Mouse (Mus musculus): ENCODE results near the gene Rab3ip. TPM values are rescaled to one million over a fixed set of nuclear protein-coding genes. Genes with fewer than 3 reads are reported as not detected.

Rab3ip gene
- polyA plus RNA-seq, 1 experiment from 2014 or later: 9.8 TPM

DNA sequence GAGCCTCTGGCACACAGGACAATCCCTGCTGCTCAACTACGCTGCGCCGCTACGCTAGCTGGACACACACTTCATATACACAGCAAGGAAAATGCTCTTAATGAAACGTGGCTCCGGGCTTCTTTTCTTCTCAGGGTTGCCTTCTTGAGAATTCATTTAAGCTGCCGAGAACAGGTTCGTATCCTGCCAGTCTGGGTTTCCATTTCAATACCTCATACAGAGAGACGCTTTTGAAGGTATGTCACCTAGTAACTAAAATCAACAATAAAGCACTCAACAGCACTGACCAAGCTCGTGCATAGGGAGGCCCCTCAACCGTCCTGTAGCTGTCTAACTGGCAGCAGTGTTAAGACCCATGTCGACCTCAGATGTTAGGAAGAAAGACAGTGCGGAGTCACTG is 18.2 kb downstream of the Rab3ip start:
- no peak for ATAC-seq (ENCODE audit: low read depth)

GRCm38 (mm10) chr10:116931497-116932179 is 18.9 kb downstream of the Rab3ip start:
- WGBS (ENCODE audit: insufficient replicate concordance): 75% methylated on average over 15 of the region's 15 CpGs
- Histone ChIP-seq H3K9me3 (replicated peaks) (no peaks in the 10 kb centered on the region), H3K36me3 (peaks cover 11% of the 10 kb centered on the region), H3K4me3 (replicated peaks) (no peak overlapping the region), H3K27ac (no peak overlapping the region), H3K4me2 (no peak overlapping the region), H3K27me3 (no peaks in the 10 kb centered on the region), H3K4me1 (replicated peaks) (peaks cover 4% of the 10 kb centered on the region; the same call in 1 of the 2 replicates), H3K9ac (no peak overlapping the region)
- DNase-seq (no peak), ATAC-seq (ENCODE audit: low read depth) (no peak)

More for the DNA sequence above, 18.2 kb downstream of the Rab3ip start:
- WGBS (ENCODE audit: insufficient replicate concordance): 82% methylated on average over 13 of the region's 13 CpGs
- Histone ChIP-seq H3K9ac (no peak overlapping the region), H3K36me3 (peaks cover 19% of the 10 kb centered on the region), H3K9me3 (replicated peaks) (no peaks in the 10 kb centered on the region), H3K4me3 (replicated peaks) (no peak overlapping the region), H3K27ac (no peak overlapping the region), H3K4me2 (no peak overlapping the region), H3K4me1 (replicated peaks) (peaks cover 4% of the 10 kb centered on the region; the same call in 1 of the 2 replicates), H3K27me3 (no peaks in the 10 kb centered on the region)
- DNase-seq: no peak

DNA sequence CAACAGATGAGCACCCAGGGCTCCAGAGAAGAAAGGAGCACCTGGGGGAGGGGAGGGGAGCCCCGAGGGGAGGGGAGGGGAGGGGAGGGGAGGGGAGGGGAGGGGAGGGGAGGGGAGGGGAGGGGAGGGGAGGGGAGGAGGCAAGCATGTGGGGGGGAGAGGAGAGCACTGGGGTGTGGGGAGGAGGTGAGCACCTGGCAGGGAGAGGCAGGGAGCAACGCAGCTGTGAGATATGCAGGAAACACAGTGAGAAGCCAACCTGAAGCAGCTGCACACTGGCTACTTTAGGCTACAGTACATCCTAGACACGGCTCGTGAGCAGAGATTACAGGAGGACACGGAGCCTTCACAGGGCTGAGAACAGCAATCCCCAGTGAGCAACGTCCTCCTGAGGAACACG is 19.6 kb downstream of the Rab3ip start:
- Histone ChIP-seq H3K9me3 (replicated peaks) (no peaks in the 10 kb centered on the region), H3K27ac (no peak overlapping the region), H3K27me3 (no peaks in the 10 kb centered on the region), H3K9ac (no peak overlapping the region), H3K36me3 (peaks cover 11% of the 10 kb centered on the region), H3K4me3 (replicated peaks) (no peak overlapping the region), H3K4me1 (replicated peaks) (peaks cover 4% of the 10 kb centered on the region; the same call in 1 of the 2 replicates), H3K4me2 (no peak overlapping the region)
- DNase-seq (no peak), ATAC-seq (ENCODE audit: low read depth) (no peak)
- whole genome bisulfite sequencing (ENCODE audit: insufficient replicate concordance): 69% methylated on average over 6 of the region's 7 CpGs

DNA sequence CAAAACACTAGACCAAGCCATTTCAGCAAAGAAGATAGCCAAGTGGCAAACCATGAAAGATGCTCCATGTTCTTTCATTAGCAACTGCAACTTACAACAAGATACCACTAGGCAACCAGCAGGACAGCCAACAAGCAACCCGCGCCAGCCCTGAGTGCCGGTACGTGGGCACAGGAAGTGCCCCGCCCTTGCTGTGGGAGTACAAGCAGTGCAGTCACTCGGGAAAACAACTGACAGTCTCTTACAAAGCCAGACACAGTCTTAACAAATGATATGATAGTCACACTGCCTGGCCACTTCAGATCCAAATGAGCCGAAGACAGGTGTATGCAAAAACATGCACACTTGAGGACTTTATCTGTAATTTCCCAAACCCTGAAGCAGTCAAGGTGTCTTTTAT is 20.1 kb downstream of the Rab3ip start:
- 35% methylated on average over 7 of the region's 7 CpGs for WGBS (ENCODE audit: insufficient replicate concordance)
- Histone ChIP-seq H3K4me1 (replicated peaks) (peaks cover 4% of the 10 kb centered on the region; the same call in 1 of the 2 replicates), H3K9ac (no peak overlapping the region), H3K4me3 (replicated peaks) (no peak overlapping the region), H3K4me2 (no peak overlapping the region), H3K36me3 (peaks cover 13% of the 10 kb centered on the region), H3K27me3 (no peaks in the 10 kb centered on the region), H3K9me3 (replicated peaks) (no peaks in the 10 kb centered on the region), H3K27ac (no peak overlapping the region)
- no peak for ATAC-seq (ENCODE audit: low read depth)
- no peak for DNase-seq

- Histone ChIP-seq H3K9me3 (replicated peaks) (no peaks in the 10 kb centered on the region), H3K4me2 (no peak overlapping the region), H3K4me1 (replicated peaks) (peaks cover 4% of the 10 kb centered on the region; the same call in 1 of the 2 replicates), H3K27me3 (no peaks in the 10 kb centered on the region), H3K9ac (no peak overlapping the region), H3K27ac (no peak overlapping the region), H3K4me3 (replicated peaks) (no peak overlapping the region), H3K36me3 (peaks cover 27% of the 10 kb centered on the region)
- WGBS (ENCODE audit: insufficient replicate concordance): 89% methylated on average over 3 of the region's 3 CpGs
- ATAC-seq (ENCODE audit: low read depth) (no peak), DNase-seq (no peak)
Measured at GRCm38 (mm10) chr10:116928826-116929225, 21.7 kb downstream of the Rab3ip start.

GRCm38 (mm10) chr10:116926428-116927113 is 24.0 kb downstream of the Rab3ip start:
- Histone ChIP-seq H3K9ac (no peak overlapping the region), H3K36me3 (peaks cover 33% of the 10 kb centered on the region), H3K4me3 (replicated peaks) (no peak overlapping the region), H3K4me1 (replicated peaks) (peaks cover 4% of the 10 kb centered on the region; the same call in 1 of the 2 replicates), H3K4me2 (no peak overlapping the region), H3K27me3 (no peaks in the 10 kb centered on the region), H3K27ac (no peak overlapping the region), H3K9me3 (replicated peaks) (no peaks in the 10 kb centered on the region)
- DNase-seq: no peak
- ATAC-seq (ENCODE audit: low read depth): no peak
- WGBS (ENCODE audit: insufficient replicate concordance): 77% methylated on average over 11 of the region's 11 CpGs

- DNase-seq (no peak), ATAC-seq (ENCODE audit: low read depth) (no peak)
- WGBS (ENCODE audit: insufficient replicate concordance): 84% methylated on average over 19 of the region's 19 CpGs
- Histone ChIP-seq H3K27me3 (no peaks in the 10 kb centered on the region), H3K4me1 (replicated peaks) (no peaks in the 10 kb centered on the region), H3K4me2 (no peak overlapping the region), H3K9me3 (replicated peaks) (no peaks in the 10 kb centered on the region), H3K27ac (no peak overlapping the region), H3K4me3 (replicated peaks) (no peak overlapping the region), H3K36me3 (peaks cover 27% of the 10 kb centered on the region), H3K9ac (no peak overlapping the region)
Measured at GRCm38 (mm10) chr10:116923651-116924495, 26.7 kb downstream of the Rab3ip start.

DNA sequence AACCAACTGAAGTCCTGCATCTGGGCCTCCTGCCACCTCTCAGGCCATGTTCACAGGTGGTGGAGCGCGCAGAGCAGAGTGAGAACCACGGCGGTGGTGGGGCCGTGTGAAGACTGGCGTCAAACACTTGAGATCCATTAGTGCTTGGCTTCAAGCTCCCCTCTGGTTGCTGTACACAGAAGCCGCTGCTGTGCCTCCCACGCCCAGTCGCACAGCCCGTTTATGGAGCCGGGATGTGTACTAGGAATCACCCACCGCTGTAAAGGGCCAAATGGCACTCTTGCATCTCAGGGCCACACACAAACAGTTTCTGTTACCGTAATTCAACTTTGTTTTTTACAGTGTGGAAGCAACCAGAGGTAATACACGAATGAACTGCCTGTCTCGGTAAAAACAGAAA is 28.4 kb downstream of the Rab3ip start:
- no peaks in the 10 kb centered on the region for H3K9me3 ChIP-seq (replicated peaks)
- no peaks in the 10 kb centered on the region for H3K27me3 ChIP-seq
- H3K4me1 ChIP-seq (replicated peaks): no peaks in the 10 kb centered on the region
- no peak overlapping the region for H3K4me3 ChIP-seq (replicated peaks)
- H3K9ac ChIP-seq: no peak overlapping the region
- H3K4me2 ChIP-seq: no peak overlapping the region
- no peak overlapping the region for H3K27ac ChIP-seq
- ATAC-seq (ENCODE audit: low read depth): no peak
- DNase-seq: no peak
- peaks cover 29% of the 10 kb centered on the region for H3K36me3 ChIP-seq
- WGBS (ENCODE audit: insufficient replicate concordance): 89% methylated on average over 15 of the region's 15 CpGs

DNA sequence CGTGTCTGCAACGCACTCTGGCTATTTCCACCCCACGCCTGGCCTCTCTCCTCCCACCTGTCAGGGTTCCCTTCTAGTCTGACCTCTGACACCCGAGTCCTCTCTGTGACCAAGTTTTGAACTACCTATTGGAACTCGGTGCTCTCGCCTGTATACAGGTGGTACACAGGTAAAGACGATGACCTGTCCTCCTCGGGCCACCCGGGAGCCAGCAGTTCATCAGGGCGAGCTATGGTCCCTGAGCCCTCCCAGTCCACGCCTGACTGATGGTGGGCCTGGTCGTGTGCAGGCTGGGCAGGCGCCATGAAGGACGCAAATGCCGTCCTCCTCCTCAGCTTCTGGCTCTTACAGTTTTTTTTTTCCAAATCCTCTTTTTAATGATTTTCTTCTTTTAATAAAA is 29.2 kb downstream of the Rab3ip start:
- Histone ChIP-seq H3K36me3 (peaks cover 29% of the 10 kb centered on the region), H3K27me3 (no peaks in the 10 kb centered on the region), H3K9ac (no peak overlapping the region), H3K4me1 (replicated peaks) (no peaks in the 10 kb centered on the region), H3K4me3 (replicated peaks) (no peak overlapping the region), H3K27ac (no peak overlapping the region), H3K9me3 (replicated peaks) (no peaks in the 10 kb centered on the region), H3K4me2 (no peak overlapping the region)
- WGBS (ENCODE audit: insufficient replicate concordance): 84% methylated on average over 15 of the region's 15 CpGs
- DNase-seq (no peak), ATAC-seq (ENCODE audit: low read depth) (no peak)

GRCm38 (mm10) chr10:116920641-116921040 is 29.9 kb downstream of the Rab3ip start:
- 88% methylated on average over 8 of the region's 8 CpGs for WGBS (ENCODE audit: insufficient replicate concordance)
- DNase-seq (no peak), ATAC-seq (ENCODE audit: low read depth) (no peak)
- no peaks in the 10 kb centered on the region for H3K4me1 ChIP-seq (replicated peaks)
- no peak overlapping the region for H3K27ac ChIP-seq
- H3K9ac ChIP-seq: no peak overlapping the region
- no peaks in the 10 kb centered on the region for H3K9me3 ChIP-seq (replicated peaks)
- no peak overlapping the region for H3K4me3 ChIP-seq (replicated peaks)
- H3K36me3 ChIP-seq: peaks cover 28% of the 10 kb centered on the region
- no peaks in the 10 kb centered on the region for H3K27me3 ChIP-seq
- no peak overlapping the region for H3K4me2 ChIP-seq

Measured in liver, embryonic 13.5 days (tissue).